Mouse (Mus musculus) embryonic facial prominence, embryonic 13.5 days (tissue): ENCODE data around the gene Ndufs2. TPM values are rescaled to one million over a fixed set of nuclear protein-coding genes. Genes with fewer than 3 reads are reported as not detected.

ENCODE experiments used
- ATAC-seq: fragments of 200-750 bp; cut with Nextera tagmentation; 2 replicates; pipeline ENCODE4 v1.8.0; 2017; ENCODE audit warnings: low read depth; ENCODE audit not compliant: insufficient number of reproducible peaks, insufficient read depth, low FRiP score, low TSS enrichment
- H3K27ac ChIP-seq: fragments of 300-500 bp; sonication (generic); 2 replicates; pipeline ENCODE4 v1.5.1; 2015; ENCODE audit warnings: moderate library complexity, mild to moderate bottlenecking, inconsistent platforms
- H3K27me3 ChIP-seq: fragments of 300-500 bp; sonication (generic); 2 replicates; pipeline ENCODE4 v1.6.1; 2015; ENCODE audit warnings: mild to moderate bottlenecking, inconsistent platforms
- H3K36me3 ChIP-seq: fragments of 300-500 bp; sonication (generic); 2 replicates; pipeline ENCODE4 v1.6.1; 2015; ENCODE audit warnings: mild to moderate bottlenecking, inconsistent platforms
- H3K4me1 ChIP-seq: fragments of 300-500 bp; sonication (generic); 2 replicates; pipeline ENCODE4 v1.6.1; 2015; ENCODE audit warnings: inconsistent platforms
- H3K4me2 ChIP-seq: fragments of 300-500 bp; sonication (generic); 2 replicates; pipeline ENCODE4 v1.6.1; 2015; ENCODE audit warnings: moderate library complexity, mild to moderate bottlenecking, inconsistent platforms
- H3K4me3 ChIP-seq: fragments of 300-500 bp; sonication (generic); 2 replicates; pipeline ENCODE4 v1.5.1; 2015; ENCODE audit warnings: mild to moderate bottlenecking, inconsistent platforms
- H3K9ac ChIP-seq: fragments of 300-500 bp; sonication (generic); 2 replicates; pipeline ENCODE4 v1.6.1; 2015; ENCODE audit warnings: mild to moderate bottlenecking, inconsistent platforms
- H3K9me3 ChIP-seq: fragments of 300-500 bp; sonication (generic); 2 replicates; pipeline ENCODE4 v1.6.1; 2016; ENCODE audit warnings: inconsistent platforms
- WGBS: fragments of 180-500 bp; shearing (Covaris S2); methylation state at CpG from one replicate; pipeline ENCODE4 v1.1.7; 2015; ENCODE audit warnings: mixed read lengths; 5-methylcytosine and 5-hydroxymethylcytosine counted together
- polyA plus RNA-seq: library from polyadenylated mRNA; unstranded; fragments of >200 nt; fragmentation: Nextera tagmentation; extraction: Ambion mirVana; gene quantifications from 2 replicates; pipeline ENCODE4 v1.2.1, GENCODE M21; 2015

The Ndufs2 gene
- polyA plus RNA-seq, 1 experiment from 2014 or later = 232 TPM

GRCm38 (mm10) chr1:171276110-171276748, 25.0 kb upstream of the Ndufs2 start:
- no peak overlapping the region for H3K4me2 ChIP-seq
- 0 out of 2 replicates have a peak overlapping the region, but pooled peaks have one; percentile 7 for H3K9ac ChIP-seq
- peaks cover 20% of the 10 kb centered on the region for H3K4me1 ChIP-seq
- no peak for ATAC-seq
- WGBS = 92% methylated on average over 14 of the region's 14 CpGs
- H3K27me3 ChIP-seq = no peaks in the 10 kb centered on the region
- H3K36me3 ChIP-seq = peaks cover 69% of the 10 kb centered on the region
- no peak overlapping the region for H3K4me3 ChIP-seq
- H3K27ac ChIP-seq = no peak overlapping the region
- no peaks in the 10 kb centered on the region for H3K9me3 ChIP-seq

- H3K9ac ChIP-seq = no peak overlapping the region
- peaks cover 69% of the 10 kb centered on the region for H3K36me3 ChIP-seq
- no peak overlapping the region for H3K4me2 ChIP-seq
- no peak overlapping the region for H3K4me3 ChIP-seq
- H3K27ac ChIP-seq = no peak overlapping the region
- H3K9me3 ChIP-seq = no peaks in the 10 kb centered on the region
- no peaks in the 10 kb centered on the region for H3K27me3 ChIP-seq
- H3K4me1 ChIP-seq = peaks cover 25% of the 10 kb centered on the region
- WGBS = 86% methylated on average over 11 of the region's 11 CpGs
- ATAC-seq = no peak
These were observed 24.1 kb upstream of the Ndufs2 start for GRCm38 (mm10) chr1:171275144-171275734.

GRCm38 (mm10) chr1:171274171-171274570, 23.0 kb upstream of the Ndufs2 start:
- 90% methylated on average over 12 of the region's 12 CpGs for WGBS
- Histone ChIP-seq H3K4me2 (no peak overlapping the region), H3K9ac (no peak overlapping the region), H3K4me3 (no peak overlapping the region), H3K27ac (no peak overlapping the region), H3K36me3 (peaks cover 69% of the 10 kb centered on the region), H3K4me1 (peaks cover 20% of the 10 kb centered on the region), H3K27me3 (no peaks in the 10 kb centered on the region), H3K9me3 (no peaks in the 10 kb centered on the region)
- ATAC-seq = no peak

- Histone ChIP-seq H3K9me3 (no peaks in the 10 kb centered on the region), H3K27me3 (no peaks in the 10 kb centered on the region), H3K4me1 (peaks cover 20% of the 10 kb centered on the region), H3K9ac (no peak overlapping the region), H3K4me3 (no peak overlapping the region), H3K4me2 (peak overlapping the region; percentile 95; the same call in 1 of the 2 replicates), H3K27ac (no peak overlapping the region), H3K36me3 (peaks cover 55% of the 10 kb centered on the region)
- 91% methylated on average over 3 of the region's 3 CpGs for WGBS
- no peak for ATAC-seq
These were observed 20.9 kb upstream of the Ndufs2 start for GRCm38 (mm10) chr1:171272086-171272485.

GRCm38 (mm10) chr1:171271622-171272021, 20.4 kb upstream of the Ndufs2 start:
- Histone ChIP-seq H3K4me3 (peak overlapping the region; percentile 83), H3K36me3 (peaks cover 50% of the 10 kb centered on the region), H3K27me3 (no peaks in the 10 kb centered on the region), H3K27ac (no peak overlapping the region), H3K4me2 (peak overlapping the region; percentile 95), H3K9ac (no peak overlapping the region), H3K4me1 (peaks cover 20% of the 10 kb centered on the region), H3K9me3 (no peaks in the 10 kb centered on the region)
- ATAC-seq = no peak
- WGBS = 67% methylated on average over 10 of the region's 10 CpGs

- Histone ChIP-seq H3K4me2 (peak overlapping the region; percentile 95), H3K36me3 (peaks cover 46% of the 10 kb centered on the region), H3K9ac (peak overlapping the region; percentile 85), H3K27ac (no peak overlapping the region), H3K4me3 (peak overlapping the region; percentile 83), H3K4me1 (peaks cover 20% of the 10 kb centered on the region), H3K9me3 (no peaks in the 10 kb centered on the region), H3K27me3 (no peaks in the 10 kb centered on the region)
- no peak for ATAC-seq
- 44% methylated on average over 9 of the region's 9 CpGs for WGBS
These were observed 20.0 kb upstream of the Ndufs2 start for GRCm38 (mm10) chr1:171271196-171271595.

- H3K36me3 ChIP-seq = peaks cover 39% of the 10 kb centered on the region
- no peaks in the 10 kb centered on the region for H3K27me3 ChIP-seq
- 1% methylated on average over 19 of the region's 19 CpGs for WGBS
- peak overlapping the region; percentile 68 for H3K27ac ChIP-seq
- peak overlapping the region; percentile 83 for H3K4me3 ChIP-seq
- H3K4me2 ChIP-seq = peak overlapping the region; percentile 95
- H3K9ac ChIP-seq = peak overlapping the region; percentile 85
- no peaks in the 10 kb centered on the region for H3K9me3 ChIP-seq
- ATAC-seq = peak; percentile 65
- H3K4me1 ChIP-seq = peaks cover 20% of the 10 kb centered on the region
These were observed 19.3 kb upstream of the Ndufs2 start for GRCm38 (mm10) chr1:171270573-171270900.

- peak; percentile 90 for ATAC-seq
- Histone ChIP-seq H3K9ac (peak within 1 kb of the TSS; percentile 85), H3K9me3 (no peaks in the 10 kb centered on the region), H3K4me2 (peak within 1 kb of the TSS; percentile 95), H3K4me3 (peak within 1 kb of the TSS; percentile 83), H3K4me1 (peaks cover 20% of the 10 kb centered on the region), H3K27me3 (no peaks in the 10 kb centered on the region), H3K27ac (peak within 1 kb of the TSS; percentile 68), H3K36me3 (peaks cover 34% of the 10 kb centered on the region)
- 3% methylated on average over 36 of the region's 36 CpGs for WGBS
These were observed 18.8 kb upstream of the Ndufs2 start, which contains the start of gene B4galt3 for GRCm38 (mm10) chr1:171269848-171270572. Gene B4galt3 (plus strand): TSS chr1:171270328.

- WGBS = 56% methylated on average over 1 of the region's 1 CpGs
These were observed 17.2 kb upstream of the Ndufs2 start for GRCm38 (mm10) chr1:171268341-171268740.

GRCm38 (mm10) chr1:171265971-171266744, 15.0 kb upstream of the Ndufs2 start:
- Histone ChIP-seq H3K9me3 (no peaks in the 10 kb centered on the region), H3K27ac (no peak overlapping the region), H3K4me1 (peaks cover 29% of the 10 kb centered on the region), H3K36me3 (no peaks in the 10 kb centered on the region), H3K27me3 (no peaks in the 10 kb centered on the region), H3K4me2 (no peak overlapping the region), H3K4me3 (no peak overlapping the region), H3K9ac (no peak overlapping the region)
- no peak for ATAC-seq
- 35% methylated on average over 4 of the region's 4 CpGs for WGBS

More at GRCm38 (mm10) chr1:171268341-171268740, 17.2 kb upstream of the Ndufs2 start:
- Histone ChIP-seq H3K27me3 (no peaks in the 10 kb centered on the region), H3K4me1 (peaks cover 25% of the 10 kb centered on the region), H3K27ac (no peak overlapping the region), H3K4me2 (no peak overlapping the region), H3K36me3 (peaks cover 17% of the 10 kb centered on the region), H3K9me3 (no peaks in the 10 kb centered on the region), H3K9ac (no peak overlapping the region), H3K4me3 (no peak overlapping the region)
- ATAC-seq = no peak
